Mouse (Mus musculus) ovary, postnatal 36 days (tissue): Measurements from ENCODE around the gene Calr3.

ENCODE experiments used
- DNase-seq: peaks from one replicate; pipeline ENCODE4 v3.0.0; 2022; ENCODE audit warnings: low spot score, mixed read lengths

Gene Calr3

DNA sequence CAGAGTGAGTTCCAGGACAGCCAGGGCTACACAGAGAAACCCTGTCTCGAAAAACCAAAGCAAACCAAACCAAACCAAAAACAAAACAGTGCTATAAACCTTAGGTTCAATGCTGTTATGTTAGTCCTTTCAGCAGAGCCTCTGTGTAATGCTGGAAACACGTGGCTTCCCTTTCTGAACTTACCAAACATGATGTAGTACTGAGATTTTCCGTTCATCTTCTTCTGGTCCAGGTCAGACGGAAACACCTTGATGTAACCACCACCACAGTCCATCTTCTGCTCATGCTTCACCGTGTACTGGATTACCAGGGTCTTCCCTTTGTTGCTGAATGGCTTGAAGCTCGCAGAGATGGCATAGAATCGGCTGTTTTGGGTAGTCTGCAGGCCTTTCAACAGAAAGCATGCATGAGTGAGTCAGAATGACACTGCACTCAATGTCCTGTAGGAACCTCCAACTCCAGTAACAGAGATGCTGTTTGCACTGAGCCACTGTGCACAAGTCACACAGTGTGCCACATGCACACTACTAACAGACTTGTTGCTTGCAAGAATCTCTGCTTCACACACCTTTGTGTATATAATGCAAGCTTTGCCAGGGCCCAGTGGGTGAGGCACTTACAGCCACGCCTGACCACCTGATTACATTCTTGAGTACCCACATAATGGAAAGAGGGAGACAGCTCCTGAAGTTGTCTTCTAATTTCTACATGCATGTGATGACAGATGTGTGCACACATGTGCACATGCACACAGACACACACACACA, 5.2 kb downstream of the Calr3 start:
- no peak for DNase-seq

DNA sequence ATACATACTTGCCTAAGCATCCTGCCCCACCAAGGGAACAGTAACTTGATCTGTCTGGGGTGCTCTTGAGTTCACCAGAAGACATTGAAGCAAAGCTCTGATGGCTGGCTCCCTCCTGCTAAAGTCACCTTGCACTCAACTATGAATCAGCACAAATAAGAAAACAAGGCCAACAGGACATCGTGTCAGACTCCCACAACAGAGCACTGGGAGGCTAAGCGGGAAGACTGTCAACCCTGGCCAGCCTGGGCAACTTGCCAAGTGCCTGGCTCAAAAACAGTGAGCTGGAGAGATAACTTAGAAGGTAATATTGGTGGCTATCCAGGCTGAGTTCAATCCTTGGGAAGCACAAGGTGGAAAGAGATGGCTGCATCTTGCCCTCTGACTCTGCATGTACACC, 8.7 kb downstream of the Calr3 start:
- DNase-seq = peak; percentile 84

GRCm38 (mm10) chr8:72429676-72430075, 14.0 kb downstream of the Calr3 start:
- DNase-seq = no peak

GRCm38 (mm10) chr8:72422926-72423325, 20.7 kb downstream of the Calr3 start:
- no peak for DNase-seq

GRCm38 (mm10) chr8:72421362-72422335, 22.0 kb downstream of the Calr3 start, which contains the start of gene Eps15l1:
TSS of gene Eps15l1 (minus strand) at chr8:72421460.
- peak; percentile 99 for DNase-seq

DNA sequence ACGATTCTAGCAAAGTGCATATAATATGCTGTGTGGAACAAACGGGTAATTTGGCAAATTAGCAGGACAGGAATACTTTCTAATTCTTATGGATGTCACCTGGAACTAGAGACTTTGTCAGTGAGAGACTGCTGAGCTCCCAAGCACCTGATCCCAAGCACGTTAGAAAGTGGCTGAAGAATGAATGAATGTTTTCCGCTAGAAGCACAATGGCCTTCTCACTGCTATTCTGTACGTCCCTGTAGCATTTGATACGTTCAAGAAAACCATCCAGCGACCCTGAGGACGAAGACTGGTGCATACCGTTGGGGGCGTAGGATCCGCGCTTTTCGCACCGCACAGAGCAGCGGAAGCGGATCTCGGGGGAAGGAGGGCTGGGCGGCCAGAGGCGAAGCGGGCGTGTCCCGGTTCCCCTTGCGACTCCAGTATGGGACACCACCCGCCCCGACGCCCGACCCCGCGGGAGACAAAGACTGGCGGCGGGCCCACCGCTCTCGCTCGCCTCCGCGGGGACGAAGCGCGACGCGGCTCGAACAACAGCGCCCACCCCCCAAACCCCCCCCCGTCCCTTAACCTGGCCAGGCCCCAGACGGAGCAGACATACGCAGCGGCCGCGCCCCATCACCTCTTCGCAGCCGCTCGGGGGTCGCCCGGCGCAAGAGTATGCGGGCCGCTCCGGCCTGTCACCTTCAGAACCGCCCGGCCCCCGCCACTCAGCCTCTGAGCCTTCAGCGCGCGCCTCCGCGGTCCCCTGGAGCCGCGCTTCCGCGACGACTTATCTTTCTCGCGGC, 22.9 kb downstream of the Calr3 start:
- peak; percentile 48 for DNase-seq

- DNase-seq = no peak
Observed at GRCm38 (mm10) chr8:72418073-72418472, 25.6 kb downstream of the Calr3 start.

DNA sequence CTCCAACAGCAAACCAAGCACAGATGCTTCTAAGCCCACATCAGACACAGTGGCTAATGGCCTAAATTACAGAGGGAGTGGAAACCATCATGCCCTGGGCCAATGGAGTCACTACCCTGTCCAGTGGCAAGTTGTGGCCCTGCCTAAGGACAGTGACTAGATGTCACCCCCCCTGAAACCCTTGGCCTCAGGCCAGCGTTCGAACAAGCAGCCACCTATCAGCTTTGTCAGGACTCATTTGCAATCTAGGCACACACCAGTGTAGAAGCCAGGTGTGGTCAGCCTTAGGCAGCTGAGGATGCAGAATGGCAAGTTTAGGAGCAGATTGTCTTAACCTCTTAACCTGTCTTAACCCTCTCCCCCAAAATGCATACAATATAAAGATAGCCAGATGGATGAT, 28.4 kb downstream of the Calr3 start:
- no peak for DNase-seq

GRCm38 (mm10) chr8:72413839-72414238, 29.8 kb downstream of the Calr3 start:
- no peak for DNase-seq

GRCm38 (mm10) chr8:72409443-72409842, 34.2 kb downstream of the Calr3 start:
- DNase-seq = no peak

DNA sequence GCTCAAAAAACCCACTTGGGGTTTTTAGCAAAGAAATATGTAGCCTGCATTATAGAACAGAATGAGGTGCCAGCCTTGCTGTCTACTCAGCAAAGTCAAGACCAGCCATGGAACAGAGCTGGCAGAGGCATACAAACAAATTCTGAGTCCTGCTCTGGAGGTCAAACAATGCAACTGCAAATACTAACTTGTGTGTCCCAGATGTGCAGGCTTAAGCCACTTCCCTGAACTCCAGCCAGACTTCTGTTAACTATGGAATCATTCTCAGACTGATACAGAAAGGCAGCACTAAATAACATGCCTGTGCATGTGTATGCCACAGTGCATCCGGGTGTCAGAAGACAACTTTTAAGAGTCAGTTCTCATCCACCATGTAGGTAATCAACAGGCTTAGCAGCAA, 35.8 kb downstream of the Calr3 start:
- no peak for DNase-seq

DNA sequence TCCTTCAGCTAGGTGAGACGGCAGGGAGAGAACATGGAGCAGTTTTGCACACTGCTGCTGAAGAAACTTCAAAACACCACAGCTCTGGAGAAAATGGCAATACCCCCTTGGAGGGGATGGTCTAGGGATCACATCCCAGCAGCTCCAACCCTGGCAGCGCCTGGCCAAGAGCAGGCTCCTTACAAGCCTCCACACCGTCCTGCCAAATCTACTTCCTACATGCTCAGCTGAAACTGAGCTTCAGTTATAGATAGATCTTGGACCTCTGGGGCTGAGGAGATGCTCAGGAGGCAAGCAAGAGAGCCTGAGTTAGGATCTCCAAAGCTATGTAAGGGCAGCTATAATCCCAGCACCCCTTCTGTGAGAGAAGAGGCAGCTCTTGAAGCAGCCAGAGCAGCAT, 40.7 kb downstream of the Calr3 start:
- DNase-seq = no peak

GRCm38 (mm10) chr8:72401381-72401780, 42.3 kb downstream of the Calr3 start:
- DNase-seq = no peak

DNA sequence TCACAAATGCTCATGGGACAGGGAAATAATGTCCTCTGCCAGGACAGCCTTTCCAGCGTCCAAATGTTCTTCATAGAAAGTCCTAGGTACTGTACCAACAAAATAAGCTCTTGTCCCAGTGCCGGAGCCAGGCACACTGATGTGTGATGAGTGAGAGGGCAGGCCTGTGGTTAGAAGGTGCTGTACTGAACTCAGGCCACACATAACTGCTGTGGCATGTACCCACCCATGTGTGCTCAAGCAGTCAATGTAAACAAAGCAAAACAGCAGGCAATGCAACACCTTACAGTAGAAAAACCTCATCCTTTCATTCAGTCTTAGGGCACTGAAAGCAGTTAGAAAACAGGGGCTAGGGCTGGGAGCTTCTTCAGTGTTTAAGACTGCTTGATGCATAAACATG, 57.9 kb downstream of the Calr3 start:
- DNase-seq = no peak

DNA sequence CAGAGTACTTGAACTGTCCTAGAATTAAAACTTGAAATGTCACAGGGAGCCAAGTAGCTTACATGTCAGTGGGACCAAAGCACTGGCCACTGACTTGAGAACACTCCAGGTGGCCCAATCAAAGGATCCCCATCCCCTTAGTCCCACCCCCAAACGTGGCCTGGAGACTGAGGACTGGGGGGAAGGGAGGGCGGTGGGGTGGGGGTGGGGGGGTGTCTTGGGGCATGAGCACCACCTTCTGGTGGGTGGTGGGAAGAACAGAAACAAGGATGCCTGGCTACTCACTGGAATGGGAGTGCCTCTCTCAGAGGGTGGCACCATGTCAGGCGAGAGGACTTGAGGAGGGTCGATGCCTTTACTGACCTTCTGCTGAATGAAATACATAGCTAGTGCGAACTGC, 61.3 kb downstream of the Calr3 start:
- DNase-seq = no peak

GRCm38 (mm10) chr8:72380656-72381055, 63.0 kb downstream of the Calr3 start:
- no peak for DNase-seq

DNA sequence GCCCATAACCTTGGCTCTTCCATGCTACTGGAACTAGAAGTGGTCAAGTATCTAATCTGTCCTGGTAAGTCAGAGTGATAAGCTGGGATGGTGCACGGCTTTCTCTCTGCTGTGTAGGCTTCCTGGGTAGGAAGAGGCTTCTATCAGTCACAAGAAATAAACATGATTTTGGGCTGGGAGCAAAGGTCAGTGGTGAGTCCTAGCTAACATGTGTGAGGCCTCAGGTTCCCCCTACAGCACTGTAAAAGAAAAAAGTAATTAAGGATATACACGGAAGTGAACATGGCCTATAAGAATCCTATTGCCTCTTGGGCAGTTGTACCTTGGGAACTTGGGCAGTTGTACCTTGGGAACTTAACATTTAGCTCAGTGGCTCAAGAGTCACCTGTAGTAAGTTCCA, 66.8 kb downstream of the Calr3 start:
- DNase-seq = no peak

DNA sequence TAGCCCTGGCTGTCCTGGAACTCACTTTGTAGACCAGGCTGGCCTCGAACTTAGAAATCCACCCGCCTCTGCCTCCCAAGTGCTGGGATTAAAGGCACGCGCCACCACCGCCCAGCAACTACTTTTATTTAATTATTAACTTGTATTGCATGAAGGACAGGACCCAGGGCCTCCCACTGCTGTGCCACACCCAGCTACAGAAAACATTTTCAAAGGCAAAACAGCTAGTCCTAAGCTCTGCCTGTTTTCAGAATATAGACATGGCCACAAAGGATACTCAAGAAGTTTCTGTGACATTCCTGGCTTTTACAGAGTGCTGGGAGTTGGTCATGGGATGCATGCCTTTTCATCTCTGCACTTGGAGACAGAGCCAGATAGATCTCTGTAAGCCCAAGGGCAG, 67.4 kb downstream of the Calr3 start:
- DNase-seq = no peak

DNA sequence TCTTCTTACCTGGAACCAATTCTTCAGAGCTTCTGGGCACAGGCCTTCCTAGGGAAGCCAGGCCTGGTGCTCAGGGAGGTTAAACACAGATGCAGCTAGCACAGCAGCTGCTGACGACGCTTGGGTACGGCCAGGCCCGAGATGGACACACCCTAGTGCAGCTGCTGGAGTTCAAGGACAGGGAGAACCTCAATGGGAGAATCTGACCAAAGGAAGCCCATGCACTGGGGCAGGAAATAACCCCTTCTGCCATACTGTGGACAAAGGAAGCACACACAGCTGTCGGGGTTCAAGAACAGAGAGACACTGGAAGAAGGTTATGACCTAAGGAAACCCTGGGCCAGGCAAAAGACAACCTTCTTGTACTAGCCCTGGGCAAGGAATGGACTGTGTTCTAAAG, 68.5 kb downstream of the Calr3 start:
- DNase-seq = no peak
